Mouse (Mus musculus) hindbrain, embryonic 10.5 days (tissue): ENCODE measurements around the gene Ak5. TPM values are rescaled to one million over a fixed set of nuclear protein-coding genes. Genes with fewer than 3 reads are reported as not detected.
A peak's percentile ranks its signal among the peaks of the same experiment; 100 is the strongest.

Experiments used
- DNase-seq: peaks from one replicate; pipeline ENCODE4 v3.0.0-alpha.2; 2017; ENCODE audit warnings: low spot score
- H3K27ac ChIP-seq: fragments of 300-500 bp; sonication (generic); 2 replicates; pipeline ENCODE4 v1.5.1; 2016; ENCODE audit warnings: mild to moderate bottlenecking, moderate library complexity
- H3K27me3 ChIP-seq: fragments of 300-500 bp; sonication (generic); 2 replicates; pipeline ENCODE4 v1.6.1; 2016; ENCODE audit warnings: mild to moderate bottlenecking; ENCODE audit not compliant: poor library complexity, insufficient read depth, severe bottlenecking
- H3K36me3 ChIP-seq: fragments of 300-500 bp; sonication (generic); 2 replicates; pipeline ENCODE4 v1.6.1; 2016; ENCODE audit warnings: mild to moderate bottlenecking, moderate library complexity
- H3K4me1 ChIP-seq: fragments of 300-500 bp; sonication (generic); replicated peaks from 2 replicates; pipeline ENCODE4 v1.6.1; 2016; ENCODE audit warnings: mild to moderate bottlenecking
- H3K4me3 ChIP-seq: fragments of 300-500 bp; sonication (generic); 2 replicates; pipeline ENCODE4 v1.5.1; 2016; ENCODE audit warnings: mild to moderate bottlenecking, moderate library complexity
- H3K9me3 ChIP-seq: fragments of 300-500 bp; sonication (generic); 2 replicates; pipeline ENCODE4 v1.6.1; 2016; ENCODE audit warnings: mild to moderate bottlenecking, moderate library complexity
- WGBS: fragments of 180-500 bp; shearing (Covaris S2); methylation state at CpG from one replicate; pipeline ENCODE4 v1.1.7; 2016; 5-methylcytosine and 5-hydroxymethylcytosine counted together
- polyA plus RNA-seq: library from polyadenylated mRNA; unstranded; fragments of >200 nt; fragmentation: Nextera tagmentation; extraction: Ambion mirVana; gene quantifications from 2 replicates; pipeline ENCODE4 v1.2.1, GENCODE M21; 2016

Ak5 gene
- polyA plus RNA-seq, 1 experiment from 2014 or later, result 1.1 TPM

DNA sequence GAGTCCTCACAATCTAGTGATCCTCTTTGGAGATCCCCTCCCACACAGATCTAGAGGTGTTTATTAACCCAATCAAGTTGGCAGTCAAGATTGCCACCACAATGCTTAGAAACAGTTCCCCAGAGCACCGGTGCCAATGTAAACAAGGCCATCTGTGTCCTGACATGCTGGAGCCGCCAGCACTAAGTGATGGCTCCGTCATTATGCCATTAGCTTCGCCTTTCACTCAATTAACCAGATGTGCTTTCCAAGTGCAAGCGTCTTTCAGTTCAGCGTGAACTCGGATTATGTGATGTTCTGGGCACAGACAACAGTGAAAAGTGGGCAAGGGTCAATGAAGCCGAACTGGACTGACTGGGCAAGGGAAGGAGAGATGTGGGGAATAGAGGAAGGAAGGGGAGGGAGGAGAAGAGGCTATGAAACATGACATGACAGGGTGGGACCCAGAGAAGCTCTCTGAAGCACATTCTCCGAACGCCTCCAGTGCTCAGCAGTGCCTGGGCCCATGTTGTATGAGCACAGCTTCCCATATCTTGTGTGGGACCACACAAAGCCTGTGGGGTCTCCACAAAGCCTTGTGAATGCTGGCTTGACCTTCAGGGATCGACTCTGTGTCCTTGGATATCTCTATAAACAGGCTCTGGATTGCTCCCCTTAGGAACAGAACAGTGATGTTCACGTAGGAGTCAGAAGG, 173.3 kb downstream of the Ak5 start:
- Histone ChIP-seq H3K27me3 (no peaks in the 10 kb centered on the region), H3K27ac (peak overlapping the region; percentile 46)
- WGBS, result 66% methylated on average over 12 of the region's 12 CpGs

GRCm38 (mm10) chr3:152493813-152494212, 174.3 kb downstream of the Ak5 start:
- WGBS, result 77% methylated on average over 2 of the region's 2 CpGs

More for the DNA sequence above, 173.3 kb downstream of the Ak5 start:
- no peaks in the 10 kb centered on the region for H3K36me3 ChIP-seq
- no peaks in the 10 kb centered on the region for H3K9me3 ChIP-seq
- no peak overlapping the region for H3K4me3 ChIP-seq
- no peak for DNase-seq
- peaks cover 27% of the 10 kb centered on the region for H3K4me1 ChIP-seq

DNA sequence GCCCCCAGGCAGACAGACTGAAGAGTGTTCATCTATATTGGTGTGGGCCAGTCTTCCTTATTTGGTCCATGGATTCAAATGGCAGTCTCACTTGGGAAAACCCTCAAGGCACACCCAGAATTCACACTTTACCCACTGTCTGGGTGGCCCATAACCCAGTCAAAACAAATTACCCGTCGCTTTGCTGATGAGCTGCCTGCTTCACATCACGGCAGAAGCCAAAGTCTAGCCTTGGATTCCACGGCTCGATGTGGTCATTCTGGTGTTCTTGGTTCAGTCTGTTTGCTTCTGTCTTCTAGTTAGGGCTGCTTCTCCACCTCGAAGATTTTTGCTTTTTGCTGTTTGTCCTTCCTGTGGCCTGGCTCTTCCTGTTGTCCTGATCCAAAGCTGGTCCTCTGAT, 175.9 kb downstream of the Ak5 start:
- Histone ChIP-seq H3K4me3 (no peak overlapping the region), H3K4me1 (peaks cover 27% of the 10 kb centered on the region), H3K27me3 (no peaks in the 10 kb centered on the region), H3K27ac (no peak overlapping the region), H3K9me3 (no peaks in the 10 kb centered on the region), H3K36me3 (no peaks in the 10 kb centered on the region)
- 87% methylated on average over 6 of the region's 6 CpGs for WGBS
- DNase-seq, result no peak

More at GRCm38 (mm10) chr3:152493813-152494212, 174.3 kb downstream of the Ak5 start:
- Histone ChIP-seq H3K4me1 (peaks cover 27% of the 10 kb centered on the region), H3K27ac (no peak overlapping the region), H3K4me3 (no peak overlapping the region), H3K27me3 (no peaks in the 10 kb centered on the region), H3K36me3 (no peaks in the 10 kb centered on the region), H3K9me3 (no peaks in the 10 kb centered on the region)
- DNase-seq, result no peak

GRCm38 (mm10) chr3:152490423-152490822, 177.7 kb downstream of the Ak5 start:
- Histone ChIP-seq H3K27ac (no peak overlapping the region), H3K9me3 (no peaks in the 10 kb centered on the region), H3K36me3 (no peaks in the 10 kb centered on the region), H3K4me3 (no peak overlapping the region), H3K27me3 (no peaks in the 10 kb centered on the region), H3K4me1 (peaks cover 11% of the 10 kb centered on the region)
- 90% methylated on average over 5 of the region's 5 CpGs for WGBS
- no peak for DNase-seq

DNA sequence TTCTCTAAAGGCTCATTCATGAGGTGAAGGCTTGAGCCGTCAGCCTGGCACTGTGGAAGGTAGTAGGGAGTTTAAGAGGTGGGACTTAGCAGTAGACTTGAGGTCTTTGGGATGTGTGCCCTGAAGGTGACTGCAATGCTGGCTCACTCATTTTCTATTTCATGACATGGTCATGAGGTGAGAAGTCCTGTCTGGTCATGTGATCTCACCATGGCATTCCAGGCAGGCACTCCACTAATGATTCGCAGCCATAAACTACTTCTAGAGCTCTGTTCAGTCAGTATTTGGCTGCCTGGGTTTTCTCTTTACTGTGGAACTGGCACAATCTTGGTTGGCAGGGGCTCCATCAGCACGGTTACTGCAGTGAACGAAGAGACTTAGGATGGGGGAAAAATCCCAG, 179.2 kb downstream of the Ak5 start:
- Histone ChIP-seq H3K4me1 (peaks cover 6% of the 10 kb centered on the region; the same call in 1 of the 2 replicates), H3K4me3 (no peak overlapping the region), H3K27me3 (no peaks in the 10 kb centered on the region), H3K36me3 (no peaks in the 10 kb centered on the region), H3K27ac (no peak overlapping the region), H3K9me3 (no peaks in the 10 kb centered on the region)
- DNase-seq, result no peak
- WGBS, result 91% methylated on average over 4 of the region's 4 CpGs

- Histone ChIP-seq H3K27me3 (no peaks in the 10 kb centered on the region), H3K36me3 (no peaks in the 10 kb centered on the region), H3K27ac (peak overlapping the region; percentile 13; the same call in 1 of the 2 replicates), H3K4me3 (no peak overlapping the region), H3K4me1 (peaks cover 23% of the 10 kb centered on the region), H3K9me3 (no peaks in the 10 kb centered on the region)
- WGBS, result 73% methylated on average over 6 of the region's 6 CpGs
- DNase-seq, result no peak
Observed at GRCm38 (mm10) chr3:152484206-152484605, 184.0 kb downstream of the Ak5 start.

DNA sequence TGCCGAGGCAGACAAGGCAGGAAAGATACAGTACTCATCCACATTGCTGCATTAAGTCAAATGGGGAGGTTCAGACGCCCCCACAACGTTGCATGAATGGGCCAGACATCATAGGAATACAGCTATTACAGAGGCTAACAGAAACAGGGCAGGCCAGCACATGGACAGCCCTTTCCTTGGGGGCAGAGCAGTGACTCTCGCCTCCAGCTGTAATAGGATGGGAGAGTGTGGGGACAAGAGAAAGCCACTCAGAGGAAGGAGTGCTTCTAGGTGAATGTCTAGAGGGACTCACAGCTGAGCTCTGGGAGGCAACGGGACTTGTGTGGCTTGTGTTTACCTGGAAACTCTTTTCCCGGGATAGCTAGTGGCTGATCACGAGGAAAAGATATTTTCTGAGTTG, 184.4 kb downstream of the Ak5 start:
- Histone ChIP-seq H3K27me3 (no peaks in the 10 kb centered on the region), H3K27ac (peak overlapping the region; percentile 13; the same call in 1 of the 2 replicates), H3K4me3 (no peak overlapping the region), H3K36me3 (no peaks in the 10 kb centered on the region), H3K9me3 (no peaks in the 10 kb centered on the region), H3K4me1 (peaks cover 26% of the 10 kb centered on the region)
- no peak for DNase-seq
- 68% methylated on average over 7 of the region's 7 CpGs for WGBS

GRCm38 (mm10) chr3:152482182-152482581, 186.0 kb downstream of the Ak5 start:
- peaks cover 42% of the 10 kb centered on the region for H3K4me1 ChIP-seq
- H3K4me3 ChIP-seq, result no peak overlapping the region
- H3K9me3 ChIP-seq, result no peaks in the 10 kb centered on the region
- DNase-seq, result no peak
- 87% methylated on average over 8 of the region's 8 CpGs for WGBS
- H3K27me3 ChIP-seq, result no peaks in the 10 kb centered on the region
- no peak overlapping the region for H3K27ac ChIP-seq
- H3K36me3 ChIP-seq, result no peaks in the 10 kb centered on the region

DNA sequence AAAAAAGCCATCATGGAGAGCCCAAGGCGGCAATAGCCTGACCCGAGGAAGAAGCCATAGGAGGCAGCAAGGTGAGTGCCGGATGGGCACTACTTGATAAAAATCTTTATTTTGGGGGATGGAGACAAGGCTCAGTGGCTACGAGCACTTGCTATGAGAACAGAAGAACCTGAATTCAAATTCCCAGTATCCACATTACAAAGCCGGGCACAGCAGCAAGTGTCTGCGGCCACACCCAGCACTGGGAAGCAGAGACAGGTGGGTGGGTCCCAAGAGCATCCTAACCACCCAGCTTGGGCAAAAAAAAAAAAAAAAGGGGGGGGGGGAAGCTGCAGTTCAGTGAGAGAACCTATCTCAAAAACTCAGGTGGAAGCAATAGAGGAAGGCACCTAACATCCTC, 187.8 kb downstream of the Ak5 start:
- H3K4me3 ChIP-seq, result no peak overlapping the region
- no peaks in the 10 kb centered on the region for H3K27me3 ChIP-seq
- no peaks in the 10 kb centered on the region for H3K36me3 ChIP-seq
- H3K4me1 ChIP-seq, result peaks cover 46% of the 10 kb centered on the region
- WGBS, result 89% methylated on average over 6 of the region's 6 CpGs
- no peaks in the 10 kb centered on the region for H3K9me3 ChIP-seq
- DNase-seq, result no peak
- no peak overlapping the region for H3K27ac ChIP-seq

- Histone ChIP-seq H3K9me3 (no peaks in the 10 kb centered on the region), H3K4me1 (peaks cover 42% of the 10 kb centered on the region), H3K4me3 (peak overlapping the region; percentile 54), H3K27me3 (no peaks in the 10 kb centered on the region), H3K27ac (peak overlapping the region; percentile 80), H3K36me3 (no peaks in the 10 kb centered on the region)
- DNase-seq, result peak; percentile 67
- WGBS, result 5% methylated on average over 15 of the region's 16 CpGs
Observed at GRCm38 (mm10) chr3:152478599-152479435, 189.3 kb downstream of the Ak5 start.

DNA sequence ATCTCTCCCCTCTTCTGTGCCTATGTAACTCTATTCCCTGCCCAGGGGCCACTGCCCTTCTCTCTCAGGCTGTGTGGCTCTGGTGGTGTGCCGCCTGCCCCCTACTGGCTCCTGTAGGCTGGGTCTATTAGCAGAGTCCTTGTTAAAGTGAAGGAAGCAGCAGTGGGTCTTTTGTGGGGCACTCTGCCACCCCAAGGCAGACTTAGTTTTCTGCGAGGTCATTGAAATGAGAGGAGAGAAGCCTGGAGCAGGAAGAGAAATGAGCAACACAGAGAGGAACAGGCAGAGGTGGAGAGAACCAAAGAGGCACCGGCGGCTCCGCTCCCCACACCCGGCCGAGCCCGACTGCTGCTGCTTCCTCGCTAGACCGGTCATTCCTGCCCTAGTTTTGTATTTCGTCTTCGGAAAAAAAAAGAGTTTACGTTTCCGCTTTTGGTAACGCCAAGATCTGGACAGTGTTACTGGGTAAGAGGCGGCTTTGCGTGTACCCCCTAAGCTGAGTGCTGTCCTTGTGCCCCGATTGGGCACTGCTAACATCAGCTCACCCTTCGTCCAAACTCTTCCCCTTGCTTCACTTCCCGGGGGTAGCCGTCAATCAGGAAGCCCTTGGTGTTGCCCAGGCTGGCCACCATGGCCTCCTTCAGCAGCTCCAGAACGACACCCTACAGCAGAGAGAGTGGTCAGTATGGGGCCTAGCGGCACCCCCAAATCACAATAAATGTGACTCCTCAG, 190.2 kb downstream of the Ak5 start:
- Histone ChIP-seq H3K27ac (peak overlapping the region; percentile 80), H3K4me3 (peak overlapping the region; percentile 54), H3K36me3 (no peaks in the 10 kb centered on the region), H3K9me3 (no peaks in the 10 kb centered on the region), H3K4me1 (peaks cover 39% of the 10 kb centered on the region), H3K27me3 (no peaks in the 10 kb centered on the region)
- peak; percentile 78 for DNase-seq
- WGBS, result 3% methylated on average over 23 of the region's 23 CpGs

DNA sequence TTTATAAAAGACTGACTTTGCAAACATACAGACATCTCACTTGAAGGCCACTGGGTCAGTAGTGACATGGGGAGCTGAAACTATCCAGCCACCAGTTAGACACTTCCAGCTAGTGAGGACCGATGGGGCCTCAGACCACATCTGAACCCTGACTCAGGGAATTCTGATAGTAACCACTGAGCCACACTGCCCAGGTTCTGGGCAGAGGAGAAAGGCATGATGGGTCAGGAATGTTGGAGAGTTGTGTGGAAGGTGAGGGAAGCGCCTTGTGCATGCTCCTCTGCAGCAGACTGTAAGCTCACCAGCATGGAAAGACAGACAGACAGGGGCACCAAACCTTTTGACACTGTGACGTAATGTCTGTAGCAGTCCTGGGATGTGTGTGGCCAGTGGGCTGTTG, 192.3 kb downstream of the Ak5 start:
- Histone ChIP-seq H3K36me3 (no peaks in the 10 kb centered on the region), H3K9me3 (no peaks in the 10 kb centered on the region), H3K27ac (no peak overlapping the region), H3K4me3 (no peak overlapping the region), H3K27me3 (no peaks in the 10 kb centered on the region), H3K4me1 (peaks cover 31% of the 10 kb centered on the region)
- no peak for DNase-seq
- 91% methylated on average over 3 of the region's 3 CpGs for WGBS

GRCm38 (mm10) chr3:152475278-152475669, 192.9 kb downstream of the Ak5 start:
- Histone ChIP-seq H3K27me3 (no peaks in the 10 kb centered on the region), H3K4me1 (peaks cover 31% of the 10 kb centered on the region), H3K36me3 (no peaks in the 10 kb centered on the region), H3K9me3 (no peaks in the 10 kb centered on the region), H3K27ac (no peak overlapping the region), H3K4me3 (no peak overlapping the region)
- DNase-seq, result no peak
- 85% methylated on average over 1 of the region's 1 CpGs for WGBS
